In genomic region chr5:12925466-12925865, GRCm38 (mm10) we compare ENCODE assay signal across 25 mouse cellular contexts.
"Had no signal": no experiment of that assay in that cellular context is flagged by ENCODE, and none has a peak within 500 bp of the region (broad histone marks: within the 10 kb centered on the region; RNA-seq: fewer than 3 reads in every experiment).

No protein-coding gene starts in this region.

- H3K36me3 ChIP-seq: embryonic facial prominence, embryonic 10.5 days; embryonic facial prominence, embryonic 12.5 days; embryonic facial prominence, embryonic 13.5 days; embryonic facial prominence, embryonic 15.5 days; forebrain, embryonic 10.5 days; forebrain, embryonic 12.5 days; forebrain, embryonic 15.5 days; heart, embryonic 10.5 days had no signal

- H3K27ac ChIP-seq: embryonic facial prominence, embryonic 10.5 days; embryonic facial prominence, embryonic 12.5 days; embryonic facial prominence, embryonic 13.5 days; embryonic facial prominence, embryonic 15.5 days; forebrain, embryonic 10.5 days; forebrain, embryonic 12.5 days; forebrain, embryonic 13.5 days; forebrain, embryonic 15.5 days; gastrocnemius, adult 2 months; heart, adult 2 months; heart, embryonic 10.5 days had no signal

- H3K27me3 ChIP-seq: embryonic facial prominence, embryonic 12.5 days; embryonic facial prominence, embryonic 13.5 days; embryonic facial prominence, embryonic 15.5 days; forebrain, embryonic 12.5 days; forebrain, embryonic 13.5 days; forebrain, embryonic 15.5 days had no signal

- H3K4me1 ChIP-seq: embryonic facial prominence, embryonic 10.5 days; embryonic facial prominence, embryonic 12.5 days; embryonic facial prominence, embryonic 13.5 days; embryonic facial prominence, embryonic 15.5 days; forebrain, embryonic 10.5 days; forebrain, embryonic 12.5 days; forebrain, embryonic 13.5 days; forebrain, embryonic 15.5 days; heart, embryonic 10.5 days had no signal

- H3K9me3 ChIP-seq: embryonic facial prominence, embryonic 10.5 days; embryonic facial prominence, embryonic 12.5 days; embryonic facial prominence, embryonic 13.5 days; embryonic facial prominence, embryonic 15.5 days; forebrain, embryonic 10.5 days; forebrain, embryonic 12.5 days; forebrain, embryonic 13.5 days; forebrain, embryonic 15.5 days; heart, embryonic 10.5 days had no signal

- H3K9ac ChIP-seq: embryonic facial prominence, embryonic 12.5 days; embryonic facial prominence, embryonic 13.5 days; embryonic facial prominence, embryonic 15.5 days; forebrain, embryonic 12.5 days; forebrain, embryonic 13.5 days; forebrain, embryonic 15.5 days; forebrain, postnatal 0 days had no signal

- DNase-seq: cerebellum, adult 9-11 months; cerebellum, postnatal 10 days; cerebellum, postnatal 14 days; cerebellum, postnatal 25 days; cerebellum, postnatal 36 days; embryo, embryonic 11 days; forebrain, postnatal 0 days; gastrocnemius, adult 2 months; gastrocnemius, postnatal 10 days; gastrocnemius, postnatal 14 days; gastrocnemius, postnatal 25 days; gastrocnemius, postnatal 36 days; heart, adult 11 months; heart, adult 18-20 months; heart, adult 2 months had no signal

- H3K4me3 ChIP-seq: embryonic facial prominence, embryonic 10.5 days; embryonic facial prominence, embryonic 12.5 days; embryonic facial prominence, embryonic 13.5 days; embryonic facial prominence, embryonic 15.5 days; erythroblast, embryonic 14.5 days; forebrain, embryonic 10.5 days; forebrain, embryonic 12.5 days; forebrain, embryonic 13.5 days; forebrain, embryonic 15.5 days; gastrocnemius, adult 2 months; heart, adult 2 months; heart, embryonic 10.5 days had no signal
